Mouse (Mus musculus): ENCODE results near the gene Cnnm3. TPM values are rescaled to one million over a fixed set of nuclear protein-coding genes. Genes with fewer than 3 reads are reported as not detected.

Cnnm3 gene
- total and polyA plus RNA-seq, 3 experiments = 4.2 to 9.9 TPM; not detected in 1

- no peaks in the 10 kb centered on the region for H3K9me3 ChIP-seq (replicated peaks; ENCODE audit: insufficient read depth, low read length)
- H3K9ac ChIP-seq (ENCODE audit: control insufficient read depth, low read depth, low read length, poor library complexity, severe bottlenecking) = no peak overlapping the region
- no peak for DNase-seq (ENCODE audit: low read depth, low spot score)
- no peaks in the 10 kb centered on the region for H3K79me2 ChIP-seq (ENCODE audit: control insufficient read depth, insufficient read depth, low read length, poor library complexity)
- H3K4me1 ChIP-seq (ENCODE audit: control insufficient read depth in 1 of 2, insufficient read depth in 2 of 2, low read length in 2 of 2) = peaks cover 0 to 3% of the 10 kb centered on the region in 2 experiments; a peak in 1 of 4 replicates
- TF ChIP-seq SMC3 (IDR thresholded peaks at IDR 0.05; ENCODE audit: low read depth, low read length) (no peak), RAD21 (IDR thresholded peaks at IDR 0.05; ENCODE audit: low read depth, low read length) (no peak)
- H3K27ac ChIP-seq (ENCODE audit: control insufficient read depth, low read depth, low read length) = no peak overlapping the region
- no peaks in the 10 kb centered on the region for H3K27me3 ChIP-seq (ENCODE audit: control insufficient read depth in 1 of 2, insufficient read depth in 2 of 2, low read length in 2 of 2)
- peaks cover 0 to 5% of the 10 kb centered on the region in 2 experiments; a peak in 2 of 4 replicates for H3K36me3 ChIP-seq (ENCODE audit: control insufficient read depth in 1 of 2, insufficient read depth in 2 of 2, low read length in 2 of 2)
- no peak overlapping the region for H3K4me3 ChIP-seq (ENCODE audit: control insufficient read depth in 1 of 2, insufficient read depth in 1 of 2, low read depth in 2 of 2, low read length in 2 of 2)
These were observed 12.4 kb downstream of the Cnnm3 start for GRCm38 (mm10) chr1:36524058-36524457.

GRCm38 (mm10) chr1:36525774-36526173 lies 14.1 kb downstream of the Cnnm3 start:
- Histone ChIP-seq H3K36me3 (ENCODE audit: control insufficient read depth in 1 of 2, insufficient read depth in 2 of 2, low read length in 2 of 2) (peaks cover 0 to 5% of the 10 kb centered on the region in 2 experiments; a peak in 2 of 4 replicates), H3K4me3 (ENCODE audit: control insufficient read depth in 1 of 2, insufficient read depth in 1 of 2, low read depth in 2 of 2, low read length in 2 of 2) (no peak overlapping the region), H3K9me3 (replicated peaks; ENCODE audit: insufficient read depth, low read length) (no peaks in the 10 kb centered on the region), H3K27ac (ENCODE audit: control insufficient read depth, low read depth, low read length) (no peak overlapping the region), H3K79me2 (ENCODE audit: control insufficient read depth, insufficient read depth, low read length, poor library complexity) (no peaks in the 10 kb centered on the region), H3K4me1 (ENCODE audit: control insufficient read depth in 1 of 2, insufficient read depth in 2 of 2, low read length in 2 of 2) (peaks cover 0 to 3% of the 10 kb centered on the region in 2 experiments; a peak in 1 of 4 replicates), H3K9ac (ENCODE audit: control insufficient read depth, low read depth, low read length, poor library complexity, severe bottlenecking) (no peak overlapping the region), H3K27me3 (ENCODE audit: control insufficient read depth in 1 of 2, insufficient read depth in 2 of 2, low read length in 2 of 2) (no peaks in the 10 kb centered on the region)
- DNase-seq (ENCODE audit: low read depth, low spot score) = no peak
- TF ChIP-seq CHD1 (IDR thresholded peaks at IDR 0.05; ENCODE audit: low read depth, low read length) (no peak), MXI1 (IDR thresholded peaks at IDR 0.05; ENCODE audit: low read depth, low read length) (no peak), MAZ (IDR thresholded peaks at IDR 0.05; ENCODE audit: low read depth, low read length) (no peak), TCF12 (IDR thresholded peaks at IDR 0.05; ENCODE audit: low read depth, low read length) (no peak), ZNF384 (IDR thresholded peaks at IDR 0.05; ENCODE audit: low read depth, low read length) (no peak), ZKSCAN1 (IDR thresholded peaks at IDR 0.05; ENCODE audit: low read depth, low read length) (no peak), GABPA (IDR thresholded peaks at IDR 0.05; ENCODE audit: low read depth, low read length) (no peak), USF2 (IDR thresholded peaks at IDR 0.05; ENCODE audit: borderline replicate concordance in 1 of 2, insufficient read depth in 1 of 2, low read depth in 1 of 2, low read length in 2 of 2) (no peak), HCFC1 (IDR thresholded peaks at IDR 0.05; ENCODE audit: low read depth, low read length) (no peak), MYC (IDR thresholded peaks at IDR 0.05; ENCODE audit: low read depth, low read length) (no peak), MYB (IDR thresholded peaks at IDR 0.05; ENCODE audit: low read depth, low read length) (no peak), CHD2 (IDR thresholded peaks at IDR 0.05; ENCODE audit: low read length) (no peak), TAL1 (IDR thresholded peaks at IDR 0.05; ENCODE audit: low read length) (no peak), ELF1 (IDR thresholded peaks at IDR 0.05; ENCODE audit: low read depth, low read length) (no peak), E2F4 (IDR thresholded peaks at IDR 0.05; ENCODE audit: borderline replicate concordance, low read depth, low read length) (no peak), USF1 (IDR thresholded peaks at IDR 0.05; ENCODE audit: low read depth, low read length) (no peak)

Measured in MEL (cell line).